Mouse (Mus musculus) intestine, embryonic 15.5 days (tissue): ENCODE results near the gene Tssk2. TPM values are rescaled to one million over a fixed set of nuclear protein-coding genes. Genes with fewer than 3 reads are reported as not detected.

Source experiments
- ATAC-seq: fragments of 200-750 bp; cut with Nextera tagmentation; 2 replicates; pipeline ENCODE4 v1.8.0; 2017; ENCODE audit warnings: moderate TSS enrichment, moderate library complexity
- H3K27ac ChIP-seq: fragments of 300-500 bp; sonication (generic); 2 replicates; pipeline ENCODE4 v1.5.1; 2015; ENCODE audit warnings: mild to moderate bottlenecking, inconsistent platforms
- H3K27me3 ChIP-seq: fragments of 300-500 bp; sonication (generic); replicated peaks from 2 replicates; pipeline ENCODE4 v1.6.1; 2015; ENCODE audit warnings: inconsistent platforms
- H3K36me3 ChIP-seq: fragments of 300-500 bp; sonication (generic); 2 replicates; pipeline ENCODE4 v1.6.1; 2015; ENCODE audit warnings: inconsistent platforms
- H3K4me1 ChIP-seq: fragments of 300-500 bp; sonication (generic); replicated peaks from 2 replicates; pipeline ENCODE4 v1.6.1; 2015; ENCODE audit warnings: inconsistent platforms
- H3K4me2 ChIP-seq: fragments of 300-500 bp; sonication (generic); replicated peaks from 2 replicates; pipeline ENCODE4 v1.6.1; 2015; ENCODE audit warnings: mild to moderate bottlenecking, inconsistent platforms
- H3K4me3 ChIP-seq: fragments of 300-500 bp; sonication (generic); replicated peaks from 2 replicates; pipeline ENCODE4 v1.5.1; 2015; ENCODE audit warnings: inconsistent platforms
- H3K9ac ChIP-seq: fragments of 300-500 bp; sonication (generic); 2 replicates; pipeline ENCODE4 v1.6.1; 2015; ENCODE audit warnings: inconsistent platforms
- H3K9me3 ChIP-seq: fragments of 300-500 bp; sonication (generic); 2 replicates; pipeline ENCODE4 v1.6.1; 2016; ENCODE audit warnings: inconsistent platforms
- WGBS: fragments of 180-500 bp; shearing (Covaris S2); methylation state at CpG from one replicate; pipeline ENCODE4 v1.1.7; 2015; 5-methylcytosine and 5-hydroxymethylcytosine counted together
- polyA plus RNA-seq: library from polyadenylated mRNA; unstranded; fragments of >200 nt; fragmentation: Nextera tagmentation; extraction: Ambion mirVana; gene quantifications from 2 replicates; pipeline ENCODE4 v1.2.1, GENCODE M21; 2015

Gene Tssk2
- not detected in 2 replicates for polyA plus RNA-seq

- no peak within 1 kb of the TSS for H3K27ac ChIP-seq
- no peaks in the 10 kb centered on the region for H3K27me3 ChIP-seq
- 93% methylated on average over 14 of the region's 14 CpGs for WGBS
- no peaks in the 10 kb centered on the region for H3K9me3 ChIP-seq
- no peak within 1 kb of the TSS for H3K9ac ChIP-seq
- no peak within 1 kb of the TSS for H3K4me2 ChIP-seq
- H3K36me3 ChIP-seq, result peaks cover 25% of the 10 kb centered on the region
- no peaks in the 10 kb centered on the region for H3K4me1 ChIP-seq
- no peak for ATAC-seq
- no peak within 1 kb of the TSS for H3K4me3 ChIP-seq
Measured at GRCm38 (mm10) chr16:17898462-17898861, at the start of gene Tssk2, which contains the start of gene Dgcr2. Gene Tssk2 (plus strand): TSS chr16:17898637. Gene Dgcr2 (minus strand): TSS chr16:17898562.

- no peak overlapping the region for H3K4me2 ChIP-seq
- H3K27ac ChIP-seq, result no peak overlapping the region
- no peaks in the 10 kb centered on the region for H3K27me3 ChIP-seq
- WGBS, result 20% methylated on average over 1 of the region's 1 CpGs
- ATAC-seq, result no peak
- H3K9me3 ChIP-seq, result no peaks in the 10 kb centered on the region
- H3K4me1 ChIP-seq, result no peaks in the 10 kb centered on the region
- peaks cover 61% of the 10 kb centered on the region for H3K36me3 ChIP-seq
- no peak overlapping the region for H3K9ac ChIP-seq
- H3K4me3 ChIP-seq, result no peak overlapping the region
Measured at GRCm38 (mm10) chr16:17848928-17849327, 49.5 kb upstream of the Tssk2 start.

GRCm38 (mm10) chr16:17849486-17849885 is 49.0 kb upstream of the Tssk2 start:
- Histone ChIP-seq H3K4me1 (no peaks in the 10 kb centered on the region), H3K27me3 (no peaks in the 10 kb centered on the region), H3K9ac (no peak overlapping the region), H3K4me3 (no peak overlapping the region), H3K36me3 (peaks cover 55% of the 10 kb centered on the region), H3K27ac (no peak overlapping the region), H3K9me3 (no peaks in the 10 kb centered on the region), H3K4me2 (no peak overlapping the region)
- ATAC-seq, result no peak
- WGBS, result 87% methylated on average over 6 of the region's 6 CpGs

- H3K27ac ChIP-seq, result no peak overlapping the region
- no peak for ATAC-seq
- no peaks in the 10 kb centered on the region for H3K4me1 ChIP-seq
- H3K27me3 ChIP-seq, result no peaks in the 10 kb centered on the region
- H3K4me3 ChIP-seq, result no peak overlapping the region
- H3K9me3 ChIP-seq, result no peaks in the 10 kb centered on the region
- no peak overlapping the region for H3K4me2 ChIP-seq
- 96% methylated on average over 5 of the region's 5 CpGs for WGBS
- H3K36me3 ChIP-seq, result peaks cover 49% of the 10 kb centered on the region
- H3K9ac ChIP-seq, result no peak overlapping the region
Measured at GRCm38 (mm10) chr16:17851331-17851730, 47.1 kb upstream of the Tssk2 start.

GRCm38 (mm10) chr16:17851860-17852259 is 46.6 kb upstream of the Tssk2 start:
- no peaks in the 10 kb centered on the region for H3K27me3 ChIP-seq
- H3K4me2 ChIP-seq, result no peak overlapping the region
- no peaks in the 10 kb centered on the region for H3K9me3 ChIP-seq
- no peak overlapping the region for H3K27ac ChIP-seq
- no peak overlapping the region for H3K9ac ChIP-seq
- peaks cover 52% of the 10 kb centered on the region for H3K36me3 ChIP-seq
- no peak for ATAC-seq
- no peaks in the 10 kb centered on the region for H3K4me1 ChIP-seq
- 95% methylated on average over 1 of the region's 1 CpGs for WGBS
- no peak overlapping the region for H3K4me3 ChIP-seq

- no peak overlapping the region for H3K27ac ChIP-seq
- H3K9ac ChIP-seq, result no peak overlapping the region
- H3K36me3 ChIP-seq, result peaks cover 60% of the 10 kb centered on the region
- H3K4me2 ChIP-seq, result no peak overlapping the region
- no peak for ATAC-seq
- no peak overlapping the region for H3K4me3 ChIP-seq
- no peaks in the 10 kb centered on the region for H3K4me1 ChIP-seq
- H3K27me3 ChIP-seq, result no peaks in the 10 kb centered on the region
- WGBS, result 89% methylated on average over 2 of the region's 2 CpGs
- H3K9me3 ChIP-seq, result no peaks in the 10 kb centered on the region
Measured at GRCm38 (mm10) chr16:17853263-17853662, 45.2 kb upstream of the Tssk2 start.

GRCm38 (mm10) chr16:17857157-17857556 is 41.3 kb upstream of the Tssk2 start:
- ATAC-seq, result no peak
- Histone ChIP-seq H3K4me2 (no peak overlapping the region), H3K27ac (no peak overlapping the region), H3K9ac (no peak overlapping the region), H3K4me1 (no peaks in the 10 kb centered on the region), H3K27me3 (no peaks in the 10 kb centered on the region), H3K9me3 (no peaks in the 10 kb centered on the region), H3K4me3 (no peak overlapping the region), H3K36me3 (peaks cover 46% of the 10 kb centered on the region)
- WGBS, result 82% methylated on average over 7 of the region's 7 CpGs

GRCm38 (mm10) chr16:17858592-17858991 is 39.8 kb upstream of the Tssk2 start:
- peaks cover 39% of the 10 kb centered on the region for H3K36me3 ChIP-seq
- no peak overlapping the region for H3K4me3 ChIP-seq
- H3K9me3 ChIP-seq, result no peaks in the 10 kb centered on the region
- H3K4me1 ChIP-seq, result no peaks in the 10 kb centered on the region
- no peaks in the 10 kb centered on the region for H3K27me3 ChIP-seq
- no peak overlapping the region for H3K4me2 ChIP-seq
- no peak overlapping the region for H3K27ac ChIP-seq
- ATAC-seq, result no peak
- no peak overlapping the region for H3K9ac ChIP-seq

GRCm38 (mm10) chr16:17865293-17865692 is 33.1 kb upstream of the Tssk2 start:
- no peak overlapping the region for H3K4me3 ChIP-seq
- no peak overlapping the region for H3K4me2 ChIP-seq
- ATAC-seq, result peak; percentile 54
- no peak overlapping the region for H3K9ac ChIP-seq
- no peaks in the 10 kb centered on the region; the same call in 1 of the 2 replicates for H3K36me3 ChIP-seq
- no peaks in the 10 kb centered on the region for H3K27me3 ChIP-seq
- peaks cover 2% of the 10 kb centered on the region; the same call in 1 of the 2 replicates for H3K4me1 ChIP-seq
- no peak overlapping the region for H3K27ac ChIP-seq
- no peaks in the 10 kb centered on the region for H3K9me3 ChIP-seq
- 59% methylated on average over 2 of the region's 2 CpGs for WGBS

GRCm38 (mm10) chr16:17865770-17866169 is 32.7 kb upstream of the Tssk2 start:
- H3K27ac ChIP-seq, result no peak overlapping the region
- no peaks in the 10 kb centered on the region for H3K9me3 ChIP-seq
- H3K4me3 ChIP-seq, result no peak overlapping the region
- peaks cover 2% of the 10 kb centered on the region; the same call in 1 of the 2 replicates for H3K4me1 ChIP-seq
- H3K4me2 ChIP-seq, result no peak overlapping the region
- H3K27me3 ChIP-seq, result no peaks in the 10 kb centered on the region
- 59% methylated on average over 6 of the region's 6 CpGs for WGBS
- peak; percentile 93 for ATAC-seq
- no peaks in the 10 kb centered on the region for H3K36me3 ChIP-seq
- no peak overlapping the region for H3K9ac ChIP-seq

GRCm38 (mm10) chr16:17871248-17871647 is 27.2 kb upstream of the Tssk2 start:
- no peak overlapping the region for H3K27ac ChIP-seq
- peaks cover 9% of the 10 kb centered on the region; the same call in 1 of the 2 replicates for H3K36me3 ChIP-seq
- no peaks in the 10 kb centered on the region for H3K9me3 ChIP-seq
- peak; percentile 88 for ATAC-seq
- no peak overlapping the region for H3K4me2 ChIP-seq
- H3K4me3 ChIP-seq, result no peak overlapping the region
- peaks cover 11% of the 10 kb centered on the region; the same call in 1 of the 2 replicates for H3K4me1 ChIP-seq
- no peak overlapping the region for H3K9ac ChIP-seq
- H3K27me3 ChIP-seq, result no peaks in the 10 kb centered on the region
- 67% methylated on average over 5 of the region's 5 CpGs for WGBS

GRCm38 (mm10) chr16:17872995-17873394 is 25.4 kb upstream of the Tssk2 start:
- Histone ChIP-seq H3K9ac (no peak overlapping the region; the same call in 1 of the 2 replicates), H3K4me2 (no peak overlapping the region), H3K9me3 (no peaks in the 10 kb centered on the region), H3K36me3 (peaks cover 12% of the 10 kb centered on the region; the same call in 1 of the 2 replicates), H3K27me3 (no peaks in the 10 kb centered on the region), H3K4me3 (no peak overlapping the region), H3K27ac (no peak overlapping the region), H3K4me1 (peaks cover 9% of the 10 kb centered on the region; the same call in 1 of the 2 replicates)
- no peak for ATAC-seq
- WGBS, result 56% methylated on average over 4 of the region's 4 CpGs

GRCm38 (mm10) chr16:17875174-17875573 is 23.3 kb upstream of the Tssk2 start:
- no peaks in the 10 kb centered on the region for H3K27me3 ChIP-seq
- 65% methylated on average over 4 of the region's 4 CpGs for WGBS
- no peak overlapping the region for H3K4me2 ChIP-seq

More at GRCm38 (mm10) chr16:17875174-17875573, 23.3 kb upstream of the Tssk2 start:
- no peaks in the 10 kb centered on the region for H3K9me3 ChIP-seq
- H3K4me3 ChIP-seq, result no peak overlapping the region
- H3K9ac ChIP-seq, result no peak overlapping the region
- no peak for ATAC-seq
- peaks cover 9% of the 10 kb centered on the region; the same call in 1 of the 2 replicates for H3K4me1 ChIP-seq
- H3K27ac ChIP-seq, result no peak overlapping the region
- H3K36me3 ChIP-seq, result peaks cover 12% of the 10 kb centered on the region; the same call in 1 of the 2 replicates
